Mouse (Mus musculus) inflammation-experienced regulatory T-cells (primary cell): ENCODE measurements around the gene Il1rap. TPM values are rescaled to one million over a fixed set of nuclear protein-coding genes. Genes with fewer than 3 reads are reported as not detected.

Experiments used
- polyA plus RNA-seq, 2 experiments: library from polyadenylated mRNA; unstranded; fragments of 100-300 nt; shearing (Covaris generic); gene quantifications; one replicate each; pipeline ENCODE4 v1.2.1; 2017

Gene Il1rap
- polyA plus RNA-seq, result 10 to 100 TPM; 13.0 to 13.8 TPM

DNA sequence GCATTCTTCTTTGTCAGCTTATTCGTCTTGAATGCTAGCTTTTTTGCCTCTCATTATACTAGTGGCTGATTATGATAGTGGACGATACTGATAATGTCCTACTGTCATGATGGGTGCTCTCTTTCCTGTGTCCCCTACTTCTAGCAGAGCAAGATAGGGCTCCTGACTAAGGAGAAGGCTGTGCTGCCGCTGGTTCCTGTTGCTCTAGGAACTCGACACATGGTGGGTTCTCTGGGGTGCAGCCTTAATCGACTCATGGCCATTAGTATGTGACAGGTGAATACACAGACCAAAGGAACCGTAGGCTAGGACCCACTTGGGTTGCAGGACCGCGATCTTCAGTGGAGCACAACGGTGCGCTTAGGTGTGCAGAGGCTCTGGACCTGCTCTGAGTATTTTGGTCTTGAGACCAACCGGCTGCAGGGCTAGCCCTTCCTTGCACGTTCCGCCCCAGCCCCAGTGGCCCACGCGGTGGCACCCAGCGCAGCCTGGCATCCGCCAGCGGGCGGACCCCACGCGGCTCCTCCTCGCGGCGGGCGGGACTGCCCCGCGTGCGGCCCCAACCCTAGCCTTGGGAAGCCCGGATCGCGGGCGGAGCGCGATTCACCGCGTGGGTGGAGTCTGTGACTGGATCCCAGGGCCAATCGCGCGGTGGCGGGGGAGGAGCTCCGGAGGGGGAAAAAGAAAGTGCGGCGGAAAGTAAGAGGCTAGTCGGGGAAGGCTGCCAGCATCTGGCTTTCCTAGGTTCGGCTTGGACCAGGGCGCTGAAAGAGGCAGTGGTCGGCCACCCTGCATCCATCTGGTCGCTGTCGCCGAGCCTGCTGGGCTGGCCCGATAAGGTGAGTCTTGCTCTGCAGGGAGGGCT, at the start of gene Il1rap:
Il1rap (plus strand) TSS at position 657 of the 865 bp plus-strand sequence.

Other genes with a start within 250 kb of the Il1rap start
- gene Cldn1, start 209.9 kb upstream of the Il1rap start, polyA plus RNA-seq, result under 1 TPM; 0.07 to 0.11 TPM
- gene Cldn16, start 118.6 kb upstream of the Il1rap start, polyA plus RNA-seq, result under 1 TPM in 1 of 2 experiments, not detected in 1; 0.88 TPM
- under 1 TPM in 1 of 2 experiments, not detected in 1; 0.29 TPM for gene Tmem207, start 54.9 kb upstream of the Il1rap start, polyA plus RNA-seq